Mouse (Mus musculus) mouse embryonic stem cell (cell line): ENCODE measurements around the gene Plekhg3.

Experiments used
- in situ Hi-C, 2 experiments: fragments of 300-500 bp; cut with MboI; formaldehyde crosslinking; loops; 1 replicate in 1 of 2; 3 replicates in 1 of 2; pipeline ENCODE4 v1.14.3; 2019 to 2020; ENCODE audit warnings: low sequenced_read_pairs in 2 of 2, low pct_unique_long_range_greater_than_20kb in 1 of 2, mixed read lengths in 1 of 2; ENCODE audit not compliant: unreplicated experiment in 1 of 2

Gene Plekhg3

GRCm38 (mm10) chr12:76545786-76546370, 15.2 kb downstream of the Plekhg3 start:
- in situ Hi-C loops, result no loop called here

GRCm38 (mm10) chr12:76546383-76547276, 15.9 kb downstream of the Plekhg3 start:
- in situ Hi-C loops, result no loop called here

GRCm38 (mm10) chr12:76547409-76548081, 16.9 kb downstream of the Plekhg3 start:
- in situ Hi-C loops, result no loop called here

GRCm38 (mm10) chr12:76548082-76548423, 17.4 kb downstream of the Plekhg3 start:
- in situ Hi-C loops, result no loop called here

GRCm38 (mm10) chr12:76549203-76549602, 18.5 kb downstream of the Plekhg3 start:
- in situ Hi-C loops, result no loop called here

- in situ Hi-C loops, result no loop called here
These were observed 21.6 kb downstream of the Plekhg3 start for GRCm38 (mm10) chr12:76552321-76552720.

- in situ Hi-C loops, result no loop called here
These were observed 22.3 kb downstream of the Plekhg3 start for GRCm38 (mm10) chr12:76552958-76553357.

- in situ Hi-C loops, result no loop called here
These were observed 23.2 kb downstream of the Plekhg3 start for GRCm38 (mm10) chr12:76553917-76554316.

GRCm38 (mm10) chr12:76554392-76554791, 23.7 kb downstream of the Plekhg3 start:
- in situ Hi-C loops, result no loop called here

- in situ Hi-C loops, result no loop called here
These were observed 24.2 kb downstream of the Plekhg3 start for GRCm38 (mm10) chr12:76554871-76555386.

- in situ Hi-C loops, result no loop called here
These were observed 25.5 kb downstream of the Plekhg3 start for GRCm38 (mm10) chr12:76556187-76556586.

- in situ Hi-C loops, result no loop called here
These were observed 26.2 kb downstream of the Plekhg3 start for GRCm38 (mm10) chr12:76556745-76557389.

- in situ Hi-C loops, result no loop called here
These were observed 27.5 kb downstream of the Plekhg3 start for GRCm38 (mm10) chr12:76558206-76558605.

- in situ Hi-C loops, result no loop called here
These were observed 31.5 kb downstream of the Plekhg3 start for GRCm38 (mm10) chr12:76562196-76562595.

GRCm38 (mm10) chr12:76566284-76566683, 35.6 kb downstream of the Plekhg3 start:
- in situ Hi-C loops, result no loop called here

- in situ Hi-C loops, result no loop called here
These were observed 39.7 kb downstream of the Plekhg3 start for GRCm38 (mm10) chr12:76570221-76570940.

GRCm38 (mm10) chr12:76571266-76571665, 40.6 kb downstream of the Plekhg3 start:
- in situ Hi-C loops, result no loop called here
